18 mouse cellular contexts compared by ENCODE assay signal in genomic region chr13:63771009-63771408, GRCm38 (mm10). TPM values are rescaled to one million over a fixed set of nuclear protein-coding genes. Genes with fewer than 3 reads are reported as not detected.
A peak's percentile ranks its signal among the peaks of the same experiment; 100 is the strongest.
DNase-seq lines count a peak whose midpoint lies in the region; ATAC-seq and TF ChIP-seq lines count a peak whose summit lies in the region.
"Had no signal": no experiment of that assay in that cellular context is flagged by ENCODE, and none has a peak within 500 bp of the region (broad histone marks: within the 10 kb centered on the region; RNA-seq: fewer than 3 reads in every experiment).

No protein-coding gene starts in this region.

- 54% methylated on average over 3 of the region's 3 CpGs for WGBS in lung, embryonic 14.5 days
- 47% methylated on average over 3 of the region's 3 CpGs for WGBS in stomach, postnatal 0 days
- 97% methylated on average over 3 of the region's 3 CpGs for WGBS in midbrain, embryonic 15.5 days

- DNase-seq in lung, embryonic 14.5 days, result peak; percentile 50
- DNase-seq in lung, postnatal 4 days, result no peak
- peak; percentile 27 for DNase-seq in MN1 (ENCODE audit: low spot score)
- DNase-seq in fibroblast of lung, adult 2 months (ENCODE audit: low read depth), result peak; percentile 76
- DNase-seq in stomach, postnatal 0 days (ENCODE audit: low spot score), result no peak
- DNase-seq in right cerebral cortex, adult 18-20 months, result no peak
- DNase-seq: cerebellum, adult 8-10 months; heart, adult 11 months; heart, postnatal 14 days; kidney, postnatal 4 days; liver, embryonic 13.5 days; thymus, postnatal 36 days had no signal

- H3K4me2 ChIP-seq in lung, embryonic 14.5 days, result no peak overlapping the region
- no peak overlapping the region for H3K4me2 ChIP-seq in stomach, postnatal 0 days (replicated peaks; ENCODE audit: low read depth)
- no peak overlapping the region for H3K4me2 ChIP-seq in midbrain, embryonic 15.5 days
- H3K4me2 ChIP-seq: heart, embryonic 12.5 days; hindbrain, embryonic 14.5 days; liver, embryonic 13.5 days; midbrain, embryonic 12.5 days; neural tube, embryonic 13.5 days had no signal

- no peak for TF ChIP-seq EP300 in stomach, postnatal 0 days (optimal IDR thresholded peaks at IDR 0.05)

- no peaks in the 10 kb centered on the region for H3K36me3 ChIP-seq in lung, embryonic 14.5 days (ENCODE audit: insufficient read depth)
- no peaks in the 10 kb centered on the region for H3K36me3 ChIP-seq in stomach, postnatal 0 days (ENCODE audit: control insufficient read depth, insufficient read depth, low read length)
- no peaks in the 10 kb centered on the region for H3K36me3 ChIP-seq in midbrain, embryonic 15.5 days (replicated peaks)
- H3K36me3 ChIP-seq: heart, embryonic 12.5 days; liver, embryonic 13.5 days; midbrain, embryonic 12.5 days; neural tube, embryonic 13.5 days had no signal

- H3K9ac ChIP-seq in lung, embryonic 14.5 days, result no peak overlapping the region
- H3K9ac ChIP-seq in stomach, postnatal 0 days (ENCODE audit: low read length), result no peak overlapping the region
- no peak overlapping the region for H3K9ac ChIP-seq in midbrain, embryonic 15.5 days
- H3K9ac ChIP-seq: heart, embryonic 12.5 days; hindbrain, embryonic 14.5 days; liver, embryonic 13.5 days; midbrain, embryonic 12.5 days; neural tube, embryonic 13.5 days had no signal

- peak; percentile 52; the same call in 1 of the 2 replicates for ATAC-seq in lung, embryonic 14.5 days (ENCODE audit: insufficient read depth)
- peak; percentile 40; the same call in 1 of the 2 replicates for ATAC-seq in stomach, postnatal 0 days (ENCODE audit: low FRiP score, low TSS enrichment)
- no peak for ATAC-seq in midbrain, embryonic 15.5 days (replicated peaks)
- ATAC-seq: forebrain, embryonic 16.5 days had no signal

- no peaks in the 10 kb centered on the region for H3K27me3 ChIP-seq in lung, embryonic 14.5 days (ENCODE audit: insufficient read depth, low read length)
- H3K27me3 ChIP-seq in stomach, postnatal 0 days (ENCODE audit: control insufficient read depth, insufficient read depth, low read length), result no peaks in the 10 kb centered on the region
- peaks cover 12% of the 10 kb centered on the region; the same call in 1 of the 2 replicates for H3K27me3 ChIP-seq in midbrain, embryonic 15.5 days (replicated peaks)
- H3K27me3 ChIP-seq: heart, embryonic 12.5 days; liver, embryonic 13.5 days; neural tube, embryonic 13.5 days had no signal

- no peak overlapping the region for H3K27ac ChIP-seq in lung, embryonic 14.5 days (ENCODE audit: low read depth)
- peak overlapping the region; percentile 63 for H3K27ac ChIP-seq in stomach, postnatal 0 days (replicated peaks)
- H3K27ac ChIP-seq in midbrain, embryonic 15.5 days, result no peak overlapping the region
- H3K27ac ChIP-seq: hindbrain, embryonic 14.5 days; liver, embryonic 13.5 days; midbrain, embryonic 12.5 days; neural tube, embryonic 13.5 days had no signal

- H3K4me1 ChIP-seq in lung, embryonic 14.5 days (ENCODE audit: insufficient read depth), result peaks cover 11% of the 10 kb centered on the region; the same call in 1 of the 2 replicates
- H3K4me1 ChIP-seq in stomach, postnatal 0 days (replicated peaks; ENCODE audit: control insufficient read depth, insufficient read depth), result no peaks in the 10 kb centered on the region
- no peaks in the 10 kb centered on the region for H3K4me1 ChIP-seq in midbrain, embryonic 15.5 days
- H3K4me1 ChIP-seq: heart, embryonic 12.5 days; liver, embryonic 13.5 days; midbrain, embryonic 12.5 days; neural tube, embryonic 13.5 days had no signal

- no peaks in the 10 kb centered on the region for H3K9me3 ChIP-seq in lung, embryonic 14.5 days (ENCODE audit: low read depth, low read length)
- H3K9me3 ChIP-seq in stomach, postnatal 0 days (ENCODE audit: control insufficient read depth, low read length), result no peaks in the 10 kb centered on the region
- no peaks in the 10 kb centered on the region for H3K9me3 ChIP-seq in midbrain, embryonic 15.5 days
- H3K9me3 ChIP-seq: heart, embryonic 12.5 days; liver, embryonic 13.5 days; midbrain, embryonic 12.5 days; neural tube, embryonic 13.5 days had no signal

- no peak for TF ChIP-seq CTCF in lung, embryonic 14.5 days (IDR thresholded peaks at IDR 0.05; ENCODE audit: low read depth)
- TF ChIP-seq CTCF in stomach, postnatal 0 days (IDR thresholded peaks at IDR 0.05; ENCODE audit: low read depth), result no peak

- no peak overlapping the region for H3K4me3 ChIP-seq in lung, embryonic 14.5 days (ENCODE audit: low read depth, low read length)
- H3K4me3 ChIP-seq in stomach, postnatal 0 days (ENCODE audit: low read depth, low read length), result no peak overlapping the region
- H3K4me3 ChIP-seq in midbrain, embryonic 15.5 days, result no peak overlapping the region
- H3K4me3 ChIP-seq: heart, embryonic 12.5 days; liver, embryonic 13.5 days; midbrain, embryonic 12.5 days; neural tube, embryonic 13.5 days had no signal

RNA-seq across cellular contexts. Expression of gene Ercc6l2, which starts 44.0 kb away (rescaled TPM):
- polyA plus RNA-seq in lung, embryonic 14.5 days (2014; fragmentation: Nextera tagmentation; extraction: Ambion mirVana), result 32.1 and 33.0 TPM in 2 replicates
- 8.1 and 8.5 TPM in 2 replicates for polyA plus RNA-seq in stomach, postnatal 0 days (2015; fragmentation: Nextera tagmentation; extraction: Ambion mirVana)
- 13.6 and 14.8 TPM in 2 replicates for polyA plus RNA-seq in midbrain, embryonic 15.5 days (2015; fragmentation: Nextera tagmentation; extraction: Ambion mirVana)

Comparison
In these comparisons a context has a peak if more than half of its experiments do, and no peak if none do; other contexts are left out.
1. DNase-seq: peak in lung, embryonic 14.5 days (single experiment), MN1 (single experiment) and fibroblast of lung, adult 2 months (single experiment); none in lung, postnatal 4 days (0 of 2), stomach, postnatal 0 days (single experiment) and right cerebral cortex, adult 18-20 months (single experiment).